Mouse (Mus musculus) MEL (cell line): ENCODE measurements around the gene Slc9c1. TPM values are rescaled to one million over a fixed set of nuclear protein-coding genes. Genes with fewer than 3 reads are reported as not detected.

Experiments
- DNase-seq: peaks from one replicate; pipeline ENCODE4 v3.0.0; 2011; ENCODE audit warnings: low read depth, low spot score
- H3K27ac ChIP-seq: 2 replicates; pipeline ENCODE4 v1.5.1; 2012; ENCODE audit warnings: low read depth, mild to moderate bottlenecking, control low read depth, low read length, moderate library complexity; ENCODE audit not compliant: control insufficient read depth
- H3K27me3 ChIP-seq, 2 experiments: fragments of 150-350 bp in 1 of 2; sonication (generic) in 1 of 2; 2 replicates each; pipeline ENCODE4 v1.6.1; 2012; ENCODE audit warnings: low read length in 2 of 2, mild to moderate bottlenecking in 2 of 2, improper control_type of control experiment in 1 of 2, moderate library complexity in 1 of 2; ENCODE audit not compliant: insufficient read depth in 2 of 2, control insufficient read depth in 1 of 2
- H3K36me3 ChIP-seq, 2 experiments: 2 replicates each; pipeline ENCODE4 v1.6.1; 2012 to 2014; ENCODE audit warnings: low read length in 2 of 2, improper control_type of control experiment in 1 of 2, inconsistent platforms in 1 of 2, mild to moderate bottlenecking in 1 of 2; ENCODE audit not compliant: insufficient read depth in 2 of 2, control insufficient read depth in 1 of 2
- H3K4me1 ChIP-seq, 2 experiments: fragments of 150-350 bp in 1 of 2; sonication (generic) in 1 of 2; 2 replicates each; pipeline ENCODE4 v1.6.1; 2012; ENCODE audit warnings: low read length in 2 of 2, improper control_type of control experiment in 1 of 2, mild to moderate bottlenecking in 1 of 2; ENCODE audit not compliant: insufficient read depth in 2 of 2, control insufficient read depth in 1 of 2
- H3K4me3 ChIP-seq, 2 experiments: fragments of 150-350 bp in 1 of 2; sonication (generic) in 1 of 2; 2 replicates each; pipeline ENCODE4 v1.5.1; 2012; ENCODE audit warnings: low read depth in 2 of 2, low read length in 2 of 2, mild to moderate bottlenecking in 2 of 2, moderate library complexity in 2 of 2, control low read depth in 1 of 2, improper control_type of control experiment in 1 of 2; ENCODE audit not compliant: control insufficient read depth in 1 of 2, insufficient read depth in 1 of 2
- H3K79me2 ChIP-seq: 2 replicates; pipeline ENCODE4 v1.6.1; 2012; ENCODE audit warnings: mild to moderate bottlenecking, low read length, moderate library complexity; ENCODE audit not compliant: control insufficient read depth, poor library complexity, insufficient read depth
- H3K9ac ChIP-seq: 2 replicates; pipeline ENCODE4 v1.6.1; 2012; ENCODE audit warnings: low read depth, mild to moderate bottlenecking, control low read depth, low read length, moderate library complexity; ENCODE audit not compliant: control insufficient read depth, poor library complexity, severe bottlenecking
- H3K9me3 ChIP-seq: fragments of 150-350 bp; sonication (generic); replicated peaks from 2 replicates; pipeline ENCODE4 v1.6.1; 2012; ENCODE audit warnings: mild to moderate bottlenecking, low read length, improper control_type of control experiment, moderate library complexity; ENCODE audit not compliant: insufficient read depth
- CTCF ChIP-seq, 3 experiments: IDR thresholded peaks in 2 of 3; conservative IDR thresholded peaks in 1 of 3; 2 replicates each; pipeline ENCODE4 v1.5.1; 2011 to 2012; ENCODE audit warnings: low read length in 3 of 3, low read depth in 2 of 3, mild to moderate bottlenecking in 2 of 3, improper control_type of control experiment in 1 of 3, inconsistent platforms in 1 of 3, mixed read lengths in 1 of 3, moderate library complexity in 1 of 3; ENCODE audit not compliant: control insufficient read depth in 1 of 3, insufficient read depth in 1 of 3, poor library complexity in 1 of 3, severe bottlenecking in 1 of 3
- ETS1 ChIP-seq: IDR thresholded peaks from 2 replicates; pipeline ENCODE4 v1.6.1; 2012; ENCODE audit warnings: low read depth, mild to moderate bottlenecking, inconsistent platforms, low read length, improper control_type of control experiment, moderate library complexity
- HCFC1 ChIP-seq: IDR thresholded peaks from 2 replicates; pipeline ENCODE4 v1.6.1; 2012; ENCODE audit warnings: low read depth, mild to moderate bottlenecking, inconsistent platforms, low read length, improper control_type of control experiment, moderate library complexity
- JUND ChIP-seq: IDR thresholded peaks from 2 replicates; pipeline ENCODE4 v1.6.1; 2011; ENCODE audit warnings: low read depth, mild to moderate bottlenecking, improper control_type of control experiment, low read length
- KAT2A ChIP-seq: conservative IDR thresholded peaks from 2 replicates; pipeline ENCODE4 v1.6.1; 2012; ENCODE audit warnings: low read depth, low read length, improper control_type of control experiment, inconsistent platforms
- MAZ ChIP-seq: IDR thresholded peaks from 2 replicates; pipeline ENCODE4 v1.6.1; 2012; ENCODE audit warnings: low read depth, mild to moderate bottlenecking, inconsistent platforms, low read length, improper control_type of control experiment
- MYC ChIP-seq: IDR thresholded peaks from 2 replicates; pipeline ENCODE4 v1.6.1; 2011; ENCODE audit warnings: low read depth, mild to moderate bottlenecking, low read length, improper control_type of control experiment, moderate library complexity
- NELFE ChIP-seq: IDR thresholded peaks from 2 replicates; pipeline ENCODE4 v1.6.1; 2011; ENCODE audit warnings: low read depth, low read length, improper control_type of control experiment
- SMC3 ChIP-seq: IDR thresholded peaks from 2 replicates; pipeline ENCODE4 v1.6.1; 2011; ENCODE audit warnings: low read depth, low read length, improper control_type of control experiment
- USF1 ChIP-seq: IDR thresholded peaks from 2 replicates; pipeline ENCODE4 v1.6.1; 2014; ENCODE audit warnings: low read depth, mild to moderate bottlenecking, inconsistent platforms, low read length, improper control_type of control experiment, moderate library complexity
- USF2 ChIP-seq, 2 experiments: IDR thresholded peaks; 2 replicates each; pipeline ENCODE4 v1.6.1; 2011 to 2012; ENCODE audit warnings: improper control_type of control experiment in 2 of 2, low read length in 2 of 2, borderline replicate concordance in 1 of 2, inconsistent platforms in 1 of 2, low read depth in 1 of 2, mild to moderate bottlenecking in 1 of 2; ENCODE audit not compliant: insufficient read depth in 1 of 2
- ZKSCAN1 ChIP-seq: IDR thresholded peaks from 2 replicates; pipeline ENCODE4 v1.6.1; 2012; ENCODE audit warnings: low read depth, mild to moderate bottlenecking, inconsistent platforms, low read length, improper control_type of control experiment, moderate library complexity
- polyA plus RNA-seq, 2 experiments: library from polyadenylated mRNA; stranded (reverse) in 1 of 2; unstranded in 1 of 2; fragments of >175 nt in 1 of 2; fragments of >200 nt in 1 of 2; gene quantifications; 2 replicates each; pipeline versions ENCODE4 v1.2.1 to v1.2.4; 2012; ENCODE audit warnings: low replicate concordance in 2 of 2, low read depth in 1 of 2; ENCODE audit not compliant: insufficient read length in 2 of 2, insufficient read depth in 1 of 2, missing spikeins in 1 of 2
- total RNA-seq: library from RNA; depleted of rRNA; stranded (reverse); fragments of 300-350 nt; gene quantifications from 2 replicates; pipeline ENCODE4 v1.2.3, GENCODE M21; 2012

Slc9c1 gene
- total and polyA plus RNA-seq, 3 experiments = not detected

GRCm38 (mm10) chr16:45613247-45613646 lies 78.1 kb downstream of the Slc9c1 start:
- no peak overlapping the region for H3K27ac ChIP-seq
- no peak for TF ChIP-seq MYC
- TF ChIP-seq, all 39 proteins: peak for 0
- Histone ChIP-seq H3K79me2 (no peaks in the 10 kb centered on the region), H3K4me1 (no peaks in the 10 kb centered on the region), H3K36me3 (no peaks in the 10 kb centered on the region), H3K9me3 (no peaks in the 10 kb centered on the region), H3K27me3 (no peaks in the 10 kb centered on the region; a peak in 1 of 4 replicates), H3K4me3 (no peak overlapping the region), H3K9ac (no peak overlapping the region)
- DNase-seq = no peak

DNA sequence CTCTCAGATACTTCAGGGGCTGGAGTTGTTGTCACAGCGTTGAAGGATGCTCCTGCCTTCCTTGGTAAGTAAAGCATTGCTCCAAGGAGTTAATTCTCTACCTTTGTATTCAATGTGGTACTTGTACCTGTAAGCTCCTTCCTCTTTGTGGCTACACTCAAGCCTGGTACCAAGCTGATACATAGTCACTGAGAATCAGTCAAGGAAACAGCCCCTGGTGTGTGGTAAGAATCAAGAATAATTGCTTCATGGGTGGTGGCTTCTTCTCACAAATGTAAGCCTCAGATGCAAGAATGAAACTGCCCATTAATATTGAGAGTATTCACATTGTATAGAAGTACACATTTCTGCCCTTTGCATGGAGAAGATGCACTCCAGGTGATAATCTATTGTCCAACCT lies 80.8 kb downstream of the Slc9c1 start:
- no peak for DNase-seq
- Histone ChIP-seq H3K27me3 (no peaks in the 10 kb centered on the region; a peak in 1 of 4 replicates), H3K36me3 (no peaks in the 10 kb centered on the region; a peak in 1 of 4 replicates), H3K9ac (no peak overlapping the region), H3K9me3 (no peaks in the 10 kb centered on the region), H3K79me2 (no peaks in the 10 kb centered on the region), H3K4me1 (no peaks in the 10 kb centered on the region), H3K4me3 (no peak overlapping the region), H3K27ac (no peak overlapping the region)
- TF ChIP-seq NELFE = no peak
- no peak for TF ChIP-seq JUND
- TF ChIP-seq SMC3 = no peak
- TF ChIP-seq ETS1 = no peak
- TF ChIP-seq MAZ = no peak
- no peak for TF ChIP-seq KAT2A
- TF ChIP-seq USF2 (IDR thresholded peaks at IDR 0.05; ENCODE audit: borderline replicate concordance in 1 of 2, insufficient read depth in 1 of 2, low read depth in 1 of 2, low read length in 2 of 2) = no peak
- TF ChIP-seq CTCF (IDR thresholded peaks at IDR 0.05 in 2 of 3, conservative IDR thresholded peaks at IDR 0.05 in 1 of 3; ENCODE audit: control insufficient read depth in 1 of 3, insufficient read depth in 1 of 3, low read depth in 2 of 3, low read length in 3 of 3, poor library complexity in 1 of 3, severe bottlenecking in 1 of 3) = no peak
- TF ChIP-seq HCFC1 = no peak

GRCm38 (mm10) chr16:45619751-45620375 lies 84.8 kb downstream of the Slc9c1 start:
- Histone ChIP-seq H3K79me2 (no peaks in the 10 kb centered on the region), H3K9me3 (no peaks in the 10 kb centered on the region), H3K9ac (no peak overlapping the region), H3K4me1 (peaks cover 6 to 13% of the 10 kb centered on the region in 2 experiments; a peak in 3 of 4 replicates), H3K27me3 (no peaks in the 10 kb centered on the region), H3K27ac (no peak overlapping the region), H3K4me3 (no peak overlapping the region), H3K36me3 (peaks cover 0 to 9% of the 10 kb centered on the region in 2 experiments; a peak in 2 of 4 replicates)
- TF ChIP-seq USF1 (no peak), ZKSCAN1 (no peak)
- DNase-seq = no peak
